Mouse (Mus musculus) testis, postnatal 14 days (tissue): ENCODE data around the gene Spink2.
"Not testable (repeated sequence)": the region's sequence is repeated elsewhere in the genome, so short reads cannot be mapped to it uniquely, and the experiment has no call there.

Source experiments
- DNase-seq: peaks from one replicate; pipeline ENCODE4 v3.0.0; 2021; ENCODE audit warnings: low spot score

Gene Spink2

GRCm38 (mm10) chr5:77211236-77211635 is at the start of gene Spink2:
Gene Spink2 (minus strand): TSS chr5:77211471.
- DNase-seq = peak; percentile 48

GRCm38 (mm10) chr5:77260141-77260540 is 48.9 kb upstream of the Spink2 start:
- DNase-seq = no peak

GRCm38 (mm10) chr5:77259315-77259714 is 48.0 kb upstream of the Spink2 start:
- no peak for DNase-seq

- no peak for DNase-seq
These were observed 46.3 kb upstream of the Spink2 start for GRCm38 (mm10) chr5:77257603-77258002.

GRCm38 (mm10) chr5:77254402-77254801 is 43.1 kb upstream of the Spink2 start:
- DNase-seq = no peak

GRCm38 (mm10) chr5:77253154-77253553 is 41.9 kb upstream of the Spink2 start:
- no peak for DNase-seq

GRCm38 (mm10) chr5:77252115-77252827 is 41.0 kb upstream of the Spink2 start:
- no peak for DNase-seq

- DNase-seq = no peak
These were observed 40.4 kb upstream of the Spink2 start for GRCm38 (mm10) chr5:77251656-77252055.

GRCm38 (mm10) chr5:77250083-77250482 is 38.8 kb upstream of the Spink2 start:
- DNase-seq = no peak

GRCm38 (mm10) chr5:77245787-77246671 is 34.8 kb upstream of the Spink2 start:
- no peak for DNase-seq

- no peak for DNase-seq
These were observed 34.2 kb upstream of the Spink2 start for GRCm38 (mm10) chr5:77245463-77245786.

- DNase-seq = no peak
These were observed 33.2 kb upstream of the Spink2 start for GRCm38 (mm10) chr5:77244331-77244987.

GRCm38 (mm10) chr5:77237104-77237503 is 25.8 kb upstream of the Spink2 start:
- no peak for DNase-seq

GRCm38 (mm10) chr5:77234921-77235320 is 23.6 kb upstream of the Spink2 start:
- DNase-seq = no peak

GRCm38 (mm10) chr5:77231863-77232262 is 20.6 kb upstream of the Spink2 start:
- not testable (repeated sequence) for DNase-seq

- DNase-seq = no peak
These were observed 17.7 kb upstream of the Spink2 start for GRCm38 (mm10) chr5:77228986-77229385.

GRCm38 (mm10) chr5:77223043-77223975 is 12.0 kb upstream of the Spink2 start:
- no peak for DNase-seq

- no peak for DNase-seq
These were observed 6.5 kb upstream of the Spink2 start for GRCm38 (mm10) chr5:77217724-77218123.

GRCm38 (mm10) chr5:77217211-77217610 is 5.9 kb upstream of the Spink2 start:
- DNase-seq = peak; percentile 50

GRCm38 (mm10) chr5:77206134-77206533 is 5.1 kb downstream of the Spink2 start:
- DNase-seq = no peak

GRCm38 (mm10) chr5:77202238-77202637 is 9.0 kb downstream of the Spink2 start:
- no peak for DNase-seq

- DNase-seq = no peak
These were observed 10.6 kb downstream of the Spink2 start for GRCm38 (mm10) chr5:77200695-77201094.
